In genomic region chr7:4478021-4478795, GRCm38 (mm10) we compare ENCODE assay signal across 7 mouse cellular contexts. TPM values are rescaled to one million over a fixed set of nuclear protein-coding genes. Genes with fewer than 3 reads are reported as not detected.
DNase-seq lines count a peak whose midpoint lies in the region; ATAC-seq and TF ChIP-seq lines count a peak whose summit lies in the region.

No protein-coding gene starts in this region.

- peaks cover 12% of the 10 kb centered on the region for H3K4me1 ChIP-seq in embryonic facial prominence, embryonic 12.5 days
- H3K4me1 ChIP-seq in liver, adult 2 months (ENCODE audit: control insufficient read depth, insufficient read depth, low read length) = no peaks in the 10 kb centered on the region
- H3K4me1 ChIP-seq in midbrain, postnatal 0 days (ENCODE audit: insufficient read depth, low read length) = peaks cover 4% of the 10 kb centered on the region; the same call in 1 of the 2 replicates

- H3K27ac ChIP-seq in embryonic facial prominence, embryonic 12.5 days = peak overlapping the region; percentile 99
- no peak overlapping the region for H3K27ac ChIP-seq in liver, adult 2 months (replicated peaks; ENCODE audit: insufficient read depth, low read depth, low read length)
- H3K27ac ChIP-seq in midbrain, postnatal 0 days (ENCODE audit: low read depth, low read length) = 0 out of 2 replicates have a peak overlapping the region, but pooled peaks have one; percentile 7

- peak; percentile 96 for ATAC-seq in embryonic facial prominence, embryonic 12.5 days (ENCODE audit: insufficient number of reproducible peaks, insufficient read depth, low FRiP score, low TSS enrichment)
- peak; percentile 88 for ATAC-seq in midbrain, postnatal 0 days (ENCODE audit: low FRiP score)

- H3K27me3 ChIP-seq in embryonic facial prominence, embryonic 12.5 days = peaks cover 24% of the 10 kb centered on the region
- no peaks in the 10 kb centered on the region; the same call in 1 of the 2 replicates for H3K27me3 ChIP-seq in liver, adult 2 months (ENCODE audit: control insufficient read depth, insufficient read depth, low read length)
- H3K27me3 ChIP-seq in midbrain, postnatal 0 days (ENCODE audit: insufficient read depth, low read length) = peaks cover 23% of the 10 kb centered on the region

- H3K9ac ChIP-seq in embryonic facial prominence, embryonic 12.5 days = peak overlapping the region; percentile 60
- H3K9ac ChIP-seq in liver, adult 2 months (ENCODE audit: low read depth, low read length) = peak overlapping the region; percentile 33
- H3K9ac ChIP-seq in midbrain, postnatal 0 days (replicated peaks; ENCODE audit: low read length, poor library complexity, severe bottlenecking) = peak overlapping the region; percentile 37

- H3K4me3 ChIP-seq in embryonic facial prominence, embryonic 12.5 days = peak overlapping the region; percentile 51
- peak overlapping the region; percentile 53; the same call in 1 of the 2 replicates for H3K4me3 ChIP-seq in liver, adult 2 months (ENCODE audit: insufficient read depth, low read depth, low read length)
- peak overlapping the region; percentile 44 for H3K4me3 ChIP-seq in midbrain, postnatal 0 days (ENCODE audit: low read depth, low read length)

- peaks cover 21% of the 10 kb centered on the region for H3K36me3 ChIP-seq in embryonic facial prominence, embryonic 12.5 days
- peaks cover 2% of the 10 kb centered on the region; the same call in 1 of the 2 replicates for H3K36me3 ChIP-seq in liver, adult 2 months (ENCODE audit: control insufficient read depth, insufficient read depth, low read length)
- H3K36me3 ChIP-seq in midbrain, postnatal 0 days (ENCODE audit: insufficient read depth, low read length) = peaks cover 24% of the 10 kb centered on the region

- peak; percentile 96 for DNase-seq in brain, embryonic 14.5 days (ENCODE audit: low read depth)
- peak; percentile 89 to 92 for DNase-seq in heart, adult 9 months (ENCODE audit: low spot score in 2 of 2)
- peak; percentile 74 to 87 for DNase-seq in kidney, adult 8-10 months
- peak; percentile 35 for DNase-seq in liver, adult 2 months (ENCODE audit: extremely low read depth, low read depth, low spot score)
- peak; percentile 89 for DNase-seq in midbrain, postnatal 0 days (ENCODE audit: low spot score)
- peak; percentile 85 for DNase-seq in testis, postnatal 14 days (ENCODE audit: low spot score)

- no peak; the same call in 1 of the 2 replicates for TF ChIP-seq POLR2A in brain, embryonic 14.5 days (IDR thresholded peaks at IDR 0.05; ENCODE audit: borderline replicate concordance, extremely low read depth, insufficient read depth, insufficient read length, poor library complexity, severe bottlenecking)
- TF ChIP-seq POLR2A in liver, adult 2 months (IDR thresholded peaks at IDR 0.05; ENCODE audit: extremely low read depth, insufficient read depth, low read length) = no peak

- WGBS in embryonic facial prominence, embryonic 12.5 days = under 1% methylated on average over 39 of the region's 39 CpGs
- 13% methylated on average over 39 of the region's 39 CpGs for WGBS in liver, adult 2 months
- WGBS in midbrain, postnatal 0 days = under 1% methylated on average over 39 of the region's 39 CpGs

- H3K9me3 ChIP-seq in embryonic facial prominence, embryonic 12.5 days = no peaks in the 10 kb centered on the region
- no peaks in the 10 kb centered on the region for H3K9me3 ChIP-seq in midbrain, postnatal 0 days (ENCODE audit: low read length)

- H3K79me2 ChIP-seq in liver, adult 2 months (ENCODE audit: control insufficient read depth, insufficient read depth, low read length) = no peaks in the 10 kb centered on the region

- no peak for TF ChIP-seq CTCF in brain, embryonic 14.5 days (IDR thresholded peaks at IDR 0.05; ENCODE audit: borderline replicate concordance, extremely low read depth, insufficient read depth, insufficient read length)
- no peak for TF ChIP-seq CTCF in liver, adult 2 months (IDR thresholded peaks at IDR 0.05; ENCODE audit: low read depth, low read length)
- peak; percentile 15; the same call in 1 of the 2 replicates for TF ChIP-seq CTCF in midbrain, postnatal 0 days (IDR thresholded peaks at IDR 0.05)

- H3K4me2 ChIP-seq in embryonic facial prominence, embryonic 12.5 days (replicated peaks) = peak overlapping the region; percentile 85
- peak overlapping the region; percentile 83 for H3K4me2 ChIP-seq in midbrain, postnatal 0 days (ENCODE audit: low read depth, low read length, poor library complexity, severe bottlenecking)

RNA-seq across cellular contexts. Expression of gene Eps8l1, which starts 17.7 kb away (rescaled TPM):
- 5.6 and 6.9 TPM in 2 replicates for polyA plus RNA-seq in brain, embryonic 14.5 days (2012; rRNA removed)
- 7.2 and 7.3 TPM in 2 replicates for polyA plus RNA-seq in embryonic facial prominence, embryonic 12.5 days (2016; fragmentation: Nextera tagmentation; extraction: Ambion mirVana)
- 2.9 and 6.5 TPM in 2 replicates for total RNA-seq in liver, adult 2 months (2014; rRNA removed)
- polyA plus RNA-seq in liver, adult 2 months (2012; rRNA removed) = 0.05 and 1.4 TPM in 2 replicates
- total RNA-seq in midbrain, postnatal 0 days (2014; rRNA removed) = 3.9 and 13.3 TPM in 2 replicates
- polyA plus RNA-seq in midbrain, postnatal 0 days (2015; fragmentation: Nextera tagmentation; extraction: Ambion mirVana) = 5.2 and 7.4 TPM in 2 replicates

RNA-seq across cellular contexts. Expression of gene Ppp1r12c, which starts 23.3 kb away (rescaled TPM):
- polyA plus RNA-seq in brain, embryonic 14.5 days (2012; rRNA removed) = 61.5 and 104 TPM in 2 replicates
- polyA plus RNA-seq in embryonic facial prominence, embryonic 12.5 days (2016; fragmentation: Nextera tagmentation; extraction: Ambion mirVana) = 65.6 and 68.1 TPM in 2 replicates
- 21.2 and 21.8 TPM in 2 replicates for total RNA-seq in liver, adult 2 months (2014; rRNA removed)
- polyA plus RNA-seq in liver, adult 2 months (2012; rRNA removed) = 13.4 and 22.2 TPM in 2 replicates
- 75.5 and 114 TPM in 2 replicates for total RNA-seq in midbrain, postnatal 0 days (2014; rRNA removed)
- polyA plus RNA-seq in midbrain, postnatal 0 days (2015; fragmentation: Nextera tagmentation; extraction: Ambion mirVana) = 34.6 and 35.0 TPM in 2 replicates

RNA-seq across cellular contexts. Expression of gene Rdh13, which starts 32.8 kb away (rescaled TPM):
- 37.8 and 40.5 TPM in 2 replicates for polyA plus RNA-seq in brain, embryonic 14.5 days (2012; rRNA removed)
- polyA plus RNA-seq in embryonic facial prominence, embryonic 12.5 days (2016; fragmentation: Nextera tagmentation; extraction: Ambion mirVana) = 25.9 and 29.1 TPM in 2 replicates
- 5.5 and 6.5 TPM in 2 replicates for total RNA-seq in liver, adult 2 months (2014; rRNA removed)
- polyA plus RNA-seq in liver, adult 2 months (2012; rRNA removed) = 6.5 and 6.8 TPM in 2 replicates
- 61.3 and 75.9 TPM in 2 replicates for total RNA-seq in midbrain, postnatal 0 days (2014; rRNA removed)
- polyA plus RNA-seq in midbrain, postnatal 0 days (2015; fragmentation: Nextera tagmentation; extraction: Ambion mirVana) = 45.3 and 45.4 TPM in 2 replicates

RNA-seq across cellular contexts. Expression of gene Tnnt1, which starts 38.0 kb away (rescaled TPM):
- polyA plus RNA-seq in brain, embryonic 14.5 days (2012; rRNA removed) = 3.3 and 3.9 TPM in 2 replicates
- 114 and 135 TPM in 2 replicates for polyA plus RNA-seq in embryonic facial prominence, embryonic 12.5 days (2016; fragmentation: Nextera tagmentation; extraction: Ambion mirVana)
- total RNA-seq in liver, adult 2 months (2014; rRNA removed) = 1.2 and 2.9 TPM in 2 replicates
- 0.20 and 0.61 TPM in 2 replicates for polyA plus RNA-seq in liver, adult 2 months (2012; rRNA removed)
- total RNA-seq in midbrain, postnatal 0 days (2014; rRNA removed) = 2.9 and 4.2 TPM in 2 replicates
- polyA plus RNA-seq in midbrain, postnatal 0 days (2015; fragmentation: Nextera tagmentation; extraction: Ambion mirVana) = 3.3 and 4.1 TPM in 2 replicates

RNA-seq across cellular contexts. Expression of gene Tnni3, which starts 45.8 kb away (rescaled TPM):
- 4.2 and 4.3 TPM in 2 replicates for polyA plus RNA-seq in brain, embryonic 14.5 days (2012; rRNA removed)
- polyA plus RNA-seq in embryonic facial prominence, embryonic 12.5 days (2016; fragmentation: Nextera tagmentation; extraction: Ambion mirVana) = 4.4 and 4.6 TPM in 2 replicates
- total RNA-seq in liver, adult 2 months (2014; rRNA removed) = 0.54 TPM in 1 of 2 replicates, not detected in the other
- 0.76 and 0.82 TPM in 2 replicates for polyA plus RNA-seq in liver, adult 2 months (2012; rRNA removed)
- 4.1 TPM in 1 of 2 replicates, not detected in the other for total RNA-seq in midbrain, postnatal 0 days (2014; rRNA removed)
- 1.4 and 1.7 TPM in 2 replicates for polyA plus RNA-seq in midbrain, postnatal 0 days (2015; fragmentation: Nextera tagmentation; extraction: Ambion mirVana)

Comparison
In these comparisons a context has a peak if more than half of its experiments do, and no peak if none do; other contexts are left out.
1. DNase-seq: peak in every context shown above with its lines; median percentile 96 in brain, embryonic 14.5 days; 90 in heart, adult 9 months; 89 in midbrain, postnatal 0 days; 85 in testis, postnatal 14 days; 80 in kidney, adult 8-10 months; 35 in liver, adult 2 months.